8 mouse cellular contexts compared by ENCODE assay signal in genomic region chr6:122339047-122339647, GRCm38 (mm10). TPM values are rescaled to one million over a fixed set of nuclear protein-coding genes. Genes with fewer than 3 reads are reported as not detected.
DNase-seq lines count a peak whose midpoint lies in the region; ATAC-seq and TF ChIP-seq lines count a peak whose summit lies in the region.

No protein-coding gene starts in this region.

- under 1% methylated on average over 30 of the region's 51 CpGs for WGBS in forebrain, embryonic 12.5 days
- WGBS in neural tube, embryonic 14.5 days = under 1% methylated on average over 32 of the region's 51 CpGs

- H3K27me3 ChIP-seq in forebrain, embryonic 12.5 days = no peaks in the 10 kb centered on the region
- no peaks in the 10 kb centered on the region for H3K27me3 ChIP-seq in neural tube, embryonic 14.5 days (ENCODE audit: control insufficient read depth, insufficient read depth, low read length)
- H3K27me3 ChIP-seq in testis, adult 2 months (ENCODE audit: control insufficient read depth, insufficient read depth, low read length) = no peaks in the 10 kb centered on the region

- DNase-seq in ES-CJ7 (ENCODE audit: low read depth, low spot score) = peak; percentile 78
- peak; percentile 29 for DNase-seq in c-Kit-positive CD71-positive TER-119-positive erythroid progenitor cells, embryonic 14.5 days (ENCODE audit: low spot score)
- peak; percentile 64 to 69 for DNase-seq in heart, postnatal 10 days
- DNase-seq in layer of hippocampus, adult 18-20 months (ENCODE audit: low spot score in 2 of 2) = peak; percentile 62 to 79
- DNase-seq in lung, adult 18-20 months = peak; percentile 67 to 70

- TF ChIP-seq POLR2A in testis, adult 2 months (IDR thresholded peaks at IDR 0.05; ENCODE audit: control insufficient read depth, low read depth, low read length) = peak; percentile 38; the same call in 1 of the 2 replicates

- H3K9ac ChIP-seq in forebrain, embryonic 12.5 days = peak overlapping the region; percentile 89
- peak overlapping the region; percentile 80 for H3K9ac ChIP-seq in neural tube, embryonic 14.5 days (replicated peaks; ENCODE audit: low read depth, low read length)

- peaks cover 14% of the 10 kb centered on the region for H3K36me3 ChIP-seq in forebrain, embryonic 12.5 days (replicated peaks)
- H3K36me3 ChIP-seq in neural tube, embryonic 14.5 days (ENCODE audit: control insufficient read depth, insufficient read depth, low read length) = peaks cover 12% of the 10 kb centered on the region
- peaks cover 1% of the 10 kb centered on the region; the same call in 1 of the 2 replicates for H3K36me3 ChIP-seq in testis, adult 2 months (ENCODE audit: control insufficient read depth, insufficient read depth, low read length)

- H3K4me1 ChIP-seq in forebrain, embryonic 12.5 days = peaks cover 25% of the 10 kb centered on the region
- peaks cover 17% of the 10 kb centered on the region for H3K4me1 ChIP-seq in neural tube, embryonic 14.5 days (ENCODE audit: control insufficient read depth, insufficient read depth, low read length)
- peaks cover 2% of the 10 kb centered on the region for H3K4me1 ChIP-seq in testis, adult 2 months (ENCODE audit: control insufficient read depth, insufficient read depth, low read length)

- peak overlapping the region; percentile 98 for H3K27ac ChIP-seq in forebrain, embryonic 12.5 days
- H3K27ac ChIP-seq in neural tube, embryonic 14.5 days (ENCODE audit: low read depth, low read length) = peak overlapping the region; percentile 98
- peak overlapping the region; percentile 0; the same call in 1 of the 2 replicates for H3K27ac ChIP-seq in testis, adult 2 months (ENCODE audit: control insufficient read depth, insufficient read depth, low read depth, low read length)

- no peaks in the 10 kb centered on the region for H3K9me3 ChIP-seq in forebrain, embryonic 12.5 days
- H3K9me3 ChIP-seq in neural tube, embryonic 14.5 days (ENCODE audit: control insufficient read depth, low read length) = no peaks in the 10 kb centered on the region

- TF ChIP-seq CTCF in testis, adult 2 months (IDR thresholded peaks at IDR 0.05; ENCODE audit: control insufficient read depth, insufficient read depth, insufficient replicate concordance, low read depth, low read length) = no peak

- peak overlapping the region; percentile 83 for H3K4me3 ChIP-seq in forebrain, embryonic 12.5 days (replicated peaks)
- H3K4me3 ChIP-seq in neural tube, embryonic 14.5 days (ENCODE audit: low read depth, low read length) = peak overlapping the region; percentile 61
- peak overlapping the region; percentile 78 for H3K4me3 ChIP-seq in testis, adult 2 months (ENCODE audit: control insufficient read depth, low read depth, low read length)

- peak overlapping the region; percentile 66 for H3K4me2 ChIP-seq in forebrain, embryonic 12.5 days
- peak overlapping the region; percentile 64 for H3K4me2 ChIP-seq in neural tube, embryonic 14.5 days (ENCODE audit: low read depth, low read length)

- peak; percentile 79 for ATAC-seq in forebrain, embryonic 12.5 days (ENCODE audit: low FRiP score)
- peak; percentile 83 for ATAC-seq in neural tube, embryonic 14.5 days (ENCODE audit: low read depth)

- intact Hi-C loops in heart, postnatal 10 days (cut with DNase I) = loop anchor here (2.0 to 5.0 kb wide), 2 partner anchors 30 to 53 kb away; partner anchors contain the start of gene M6pr

RNA-seq across cellular contexts. Expression of gene Phc1, which starts 1.2 kb away (rescaled TPM):
- 34.4 and 37.5 TPM in 2 replicates for polyA plus RNA-seq in forebrain, embryonic 12.5 days (2016; fragmentation: Nextera tagmentation; extraction: Ambion mirVana)
- 10 to 100 TPM; 22.1 to 24.3 TPM for total RNA-seq in heart, postnatal 10 days (2021)
- total RNA-seq in layer of hippocampus, adult 18-20 months (2021) = 10 to 100 TPM; 63.9 to 68.3 TPM
- polyA plus RNA-seq in neural tube, embryonic 14.5 days (2014; fragmentation: Nextera tagmentation; extraction: Ambion mirVana) = 40.8 and 41.9 TPM in 2 replicates
- 193 and 198 TPM in 2 replicates for polyA plus RNA-seq in testis, adult 2 months (2012; rRNA removed)

RNA-seq across cellular contexts. Expression of gene M6pr, which starts 30.6 kb away (rescaled TPM):
- 68.7 and 70.6 TPM in 2 replicates for polyA plus RNA-seq in forebrain, embryonic 12.5 days (2016; fragmentation: Nextera tagmentation; extraction: Ambion mirVana)
- total RNA-seq in heart, postnatal 10 days (2021) = 10 to 100 TPM; 51.8 to 52.1 TPM
- 10 to 100 TPM; 83.6 to 84.1 TPM for total RNA-seq in layer of hippocampus, adult 18-20 months (2021)
- polyA plus RNA-seq in neural tube, embryonic 14.5 days (2014; fragmentation: Nextera tagmentation; extraction: Ambion mirVana) = 46.1 and 62.0 TPM in 2 replicates
- 19.8 and 24.3 TPM in 2 replicates for polyA plus RNA-seq in testis, adult 2 months (2012; rRNA removed)

RNA-seq across cellular contexts. Expression of gene Klrg1, which starts 56.5 kb away (rescaled TPM):
- polyA plus RNA-seq in forebrain, embryonic 12.5 days (2016; fragmentation: Nextera tagmentation; extraction: Ambion mirVana) = 0.18 and 0.32 TPM in 2 replicates
- total RNA-seq in heart, postnatal 10 days (2021) = not detected
- under 1 TPM; 0.23 to 0.89 TPM for total RNA-seq in layer of hippocampus, adult 18-20 months (2021)
- 0.81 and 1.3 TPM in 2 replicates for polyA plus RNA-seq in neural tube, embryonic 14.5 days (2014; fragmentation: Nextera tagmentation; extraction: Ambion mirVana)
- 0.16 and 0.18 TPM in 2 replicates for polyA plus RNA-seq in testis, adult 2 months (2012; rRNA removed)

Comparison
In these comparisons a context has a peak if more than half of its experiments do, and no peak if none do; other contexts are left out.
1. Peak in every context shown above with its lines: DNase-seq, ATAC-seq, H3K4me3 ChIP-seq and H3K27ac ChIP-seq.
2. H3K27ac ChIP-seq: peak in every context shown above with its lines; median percentile 98 in forebrain, embryonic 12.5 days; 98 in neural tube, embryonic 14.5 days; 0 in testis, adult 2 months.